Mouse (Mus musculus) adrenal gland, adult (tissue): ENCODE data around the gene Asb4.

Experiments
- DNase-seq, 2 experiments: peaks; one replicate each; pipeline ENCODE4 v3.0.0; 2022 to 2023; ENCODE audit warnings: low spot score in 1 of 2; ENCODE audit not compliant: inconsistent age in 2 of 2

The Asb4 gene

DNA sequence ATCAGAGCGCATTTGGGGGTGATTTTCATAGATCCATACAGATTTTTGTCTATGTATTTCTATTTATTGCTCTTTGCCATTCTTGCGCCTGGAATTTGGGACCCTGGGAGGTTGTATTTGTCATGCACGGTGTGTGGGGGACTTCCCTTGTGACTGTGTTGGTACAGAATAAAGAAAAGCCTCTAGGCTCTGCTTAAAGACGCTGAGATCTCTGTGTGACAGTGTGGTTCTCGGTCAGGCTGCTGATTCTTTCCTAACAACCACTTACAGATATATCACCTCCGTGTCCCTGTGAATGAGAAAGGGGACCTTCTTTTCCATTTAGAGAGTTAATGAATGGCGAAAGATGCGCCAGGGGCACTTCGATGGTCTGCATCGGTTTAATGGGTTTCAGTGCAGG, 7.8 kb downstream of the Asb4 start:
- no peak for DNase-seq

DNA sequence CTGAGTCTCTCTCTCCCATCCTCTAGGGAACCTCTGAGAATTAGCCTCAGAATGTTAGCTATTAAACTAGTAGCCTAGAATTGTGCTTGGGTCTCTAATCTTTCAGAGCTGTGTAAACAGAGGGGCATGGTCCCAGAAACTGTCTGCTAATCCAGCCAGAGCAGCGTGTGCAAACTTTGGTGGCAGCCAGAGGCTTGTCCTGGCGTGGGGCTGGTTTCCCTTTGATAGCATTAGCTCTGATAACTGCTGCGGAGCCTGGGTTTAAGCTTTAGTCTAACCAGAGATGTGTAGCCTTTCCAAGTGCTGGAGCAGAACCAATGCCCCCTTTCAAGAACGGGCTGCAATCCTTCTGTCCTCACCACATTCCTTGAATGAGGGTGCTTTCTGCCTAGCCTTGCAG, 11.8 kb downstream of the Asb4 start:
- DNase-seq, result no peak

DNA sequence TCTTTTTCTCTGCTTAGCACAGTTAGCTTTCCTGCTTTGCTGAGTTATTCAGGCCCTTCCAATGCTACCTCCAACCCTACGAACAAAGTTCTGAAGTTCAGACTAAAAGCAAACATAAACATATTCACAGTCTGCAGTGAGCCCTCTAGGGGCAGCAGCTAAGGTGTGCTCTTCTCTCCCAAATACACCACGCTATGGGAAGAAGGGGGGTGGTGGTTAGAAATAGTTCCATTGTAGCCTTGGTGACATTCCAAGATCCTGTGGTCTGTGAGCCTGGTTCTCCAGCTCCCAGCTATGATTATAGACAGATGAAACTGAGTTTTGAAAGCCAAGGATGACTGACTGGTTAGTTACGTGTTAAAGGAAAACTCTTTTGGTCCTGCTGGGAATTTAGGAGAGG, 13.6 kb downstream of the Asb4 start:
- no peak for DNase-seq

DNA sequence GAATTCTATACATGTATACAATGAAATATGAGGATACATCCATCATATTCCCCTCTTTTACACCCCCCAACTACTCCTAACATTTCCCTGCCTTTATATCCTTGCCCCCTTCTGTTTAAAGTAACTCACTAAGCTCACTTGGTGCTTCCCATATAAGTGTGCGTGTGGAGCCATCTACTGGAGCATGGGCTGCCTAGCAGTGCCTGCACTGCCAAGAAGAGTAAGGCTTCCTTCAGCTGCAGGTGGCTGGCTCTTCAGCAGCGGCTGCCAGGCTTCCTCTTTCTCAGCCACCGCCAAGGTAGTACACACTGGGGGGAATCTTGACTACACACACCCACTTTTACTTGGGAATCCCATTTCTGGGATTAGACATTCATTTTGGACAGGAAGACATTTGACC, 18.2 kb downstream of the Asb4 start:
- peak; percentile 43 to 79 for DNase-seq

DNA sequence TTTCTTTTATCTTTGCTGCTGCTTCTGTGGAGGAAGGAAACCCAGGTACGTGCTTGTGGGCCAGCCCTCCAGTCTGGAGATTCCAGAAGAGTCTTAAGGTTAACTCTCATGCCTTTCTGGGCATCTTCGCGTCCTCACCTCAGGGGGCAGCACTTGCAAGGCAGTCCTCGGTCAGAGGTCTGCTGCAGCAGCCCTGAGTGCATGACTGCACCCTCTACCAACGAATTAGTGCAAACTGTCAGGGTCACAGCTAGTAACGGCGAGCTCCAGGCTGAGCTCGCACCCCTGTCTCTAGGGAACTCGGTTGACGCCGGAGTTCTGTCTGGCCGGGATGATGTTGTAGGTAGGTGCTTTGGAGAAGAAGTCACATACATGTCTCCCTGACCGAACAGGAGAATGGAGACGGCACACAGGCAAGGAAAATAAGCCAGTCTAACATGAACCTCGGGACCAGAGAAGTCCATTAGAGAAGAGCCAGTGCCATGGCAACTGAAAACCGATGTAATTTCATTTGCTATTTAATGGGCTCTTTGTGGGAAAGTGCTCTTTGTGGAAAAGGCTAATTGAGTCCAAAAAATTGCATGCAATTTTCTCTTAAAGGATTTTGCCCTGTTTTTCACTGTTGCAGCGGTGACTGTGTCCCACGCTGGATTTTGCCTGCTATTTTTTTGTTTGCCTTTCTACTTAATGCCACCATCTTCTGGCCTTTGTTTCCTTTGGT, 20.1 kb downstream of the Asb4 start:
- DNase-seq, result no peak

DNA sequence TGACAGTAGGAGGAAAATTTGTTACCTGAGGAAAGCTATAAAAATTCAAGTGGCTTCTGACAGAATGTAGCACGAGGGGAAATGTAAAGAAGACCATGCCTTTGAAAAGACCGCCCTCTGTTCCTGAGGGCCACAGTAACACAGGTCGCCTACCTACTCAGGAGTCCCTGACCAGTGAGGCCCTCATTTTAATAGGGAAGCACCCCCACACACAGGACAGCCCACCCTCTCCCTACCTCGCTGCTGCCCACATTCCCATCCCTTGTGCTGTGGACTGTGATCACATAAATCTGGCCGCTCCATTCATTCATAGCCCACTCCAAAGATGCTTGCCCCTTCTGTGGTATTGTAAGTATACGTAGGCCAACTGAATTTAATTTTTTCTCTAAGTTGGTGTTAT, 20.8 kb downstream of the Asb4 start:
- DNase-seq, result no peak

DNA sequence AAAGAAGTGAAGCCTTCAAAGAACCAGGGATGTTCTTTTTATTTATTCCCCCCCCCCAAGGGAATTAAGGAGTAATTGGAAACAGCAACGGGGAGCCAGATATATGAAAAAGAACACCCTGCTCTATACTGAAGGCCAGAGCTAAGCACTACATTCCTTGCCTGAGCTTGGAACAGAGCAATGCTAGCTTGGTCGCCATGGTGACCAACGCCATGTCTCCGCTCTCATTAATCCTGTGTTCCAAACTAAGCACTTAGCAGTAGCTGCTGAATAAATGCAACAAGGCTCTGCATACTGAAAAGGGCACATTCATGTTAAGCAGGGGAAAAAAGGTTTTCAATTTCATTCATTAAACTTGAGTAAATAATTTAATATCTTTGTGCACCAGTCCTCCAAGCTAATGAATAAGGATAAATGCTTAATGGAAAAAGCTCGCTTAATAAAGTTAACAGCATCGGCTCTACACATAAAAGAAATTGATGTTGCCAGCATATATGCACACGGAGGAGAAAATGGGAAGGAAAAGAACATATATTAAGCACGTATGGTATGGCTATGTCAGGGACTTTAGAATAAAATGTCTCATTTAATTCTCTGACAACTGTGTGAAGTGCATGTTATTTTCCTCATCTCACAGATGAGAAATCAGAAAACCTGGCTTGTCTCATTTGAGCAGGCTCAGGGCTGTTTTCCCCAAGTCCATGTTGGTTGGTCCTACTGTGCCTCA, 25.4 kb downstream of the Asb4 start:
- no peak for DNase-seq

DNA sequence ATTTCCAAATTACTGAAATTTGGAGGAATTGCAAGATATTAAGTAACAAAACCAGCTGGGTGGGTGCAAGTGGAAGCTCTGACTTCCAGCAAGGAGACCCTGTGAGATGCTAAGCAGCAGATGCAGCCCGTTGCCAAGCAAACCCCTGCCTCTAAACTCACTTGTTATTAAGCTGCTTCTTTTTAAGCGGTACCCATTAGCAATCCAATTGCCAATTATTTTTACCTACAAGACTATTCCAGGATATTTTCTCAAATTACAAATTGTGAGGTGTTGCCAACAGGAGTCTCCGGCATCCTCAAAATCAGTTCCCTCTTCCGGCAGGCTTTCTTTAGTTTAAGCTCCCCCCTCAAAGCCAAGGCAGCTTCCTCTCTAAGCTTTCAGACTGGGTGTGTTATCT, 26.5 kb downstream of the Asb4 start:
- no peak for DNase-seq

DNA sequence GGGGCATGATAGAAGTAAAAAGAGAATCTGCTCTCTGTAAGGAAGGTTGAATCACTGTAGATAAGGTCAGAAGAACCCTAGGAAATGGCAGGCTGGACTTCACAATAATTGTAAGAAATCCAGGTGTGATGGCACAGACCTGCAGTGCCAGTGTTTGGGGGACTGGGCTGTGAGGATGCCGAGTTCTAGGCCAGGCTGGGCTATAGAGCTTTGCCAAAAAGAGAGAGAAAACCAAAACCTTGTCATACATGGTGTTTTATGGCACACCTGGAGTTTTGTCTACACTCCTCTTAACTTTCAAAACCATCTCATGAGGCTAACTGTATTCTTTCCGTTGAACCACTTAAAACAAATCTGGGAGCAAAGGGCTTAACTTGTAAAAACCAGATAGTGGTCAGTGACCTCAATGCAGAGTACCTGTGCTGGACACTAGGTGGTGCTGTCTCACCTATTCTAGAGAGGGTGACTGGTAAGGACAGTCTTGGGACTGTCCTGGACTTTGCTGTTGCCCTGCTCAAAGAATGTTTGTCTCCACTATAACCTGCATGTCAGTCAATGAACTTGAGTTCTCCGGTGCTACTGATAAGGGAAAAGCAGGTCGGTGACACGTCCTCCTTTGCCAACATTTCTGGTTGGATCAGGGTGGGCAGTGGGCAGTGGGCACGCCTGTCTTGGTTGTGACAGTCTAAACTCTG, 27.7 kb downstream of the Asb4 start:
- peak; percentile 74 to 93 for DNase-seq

DNA sequence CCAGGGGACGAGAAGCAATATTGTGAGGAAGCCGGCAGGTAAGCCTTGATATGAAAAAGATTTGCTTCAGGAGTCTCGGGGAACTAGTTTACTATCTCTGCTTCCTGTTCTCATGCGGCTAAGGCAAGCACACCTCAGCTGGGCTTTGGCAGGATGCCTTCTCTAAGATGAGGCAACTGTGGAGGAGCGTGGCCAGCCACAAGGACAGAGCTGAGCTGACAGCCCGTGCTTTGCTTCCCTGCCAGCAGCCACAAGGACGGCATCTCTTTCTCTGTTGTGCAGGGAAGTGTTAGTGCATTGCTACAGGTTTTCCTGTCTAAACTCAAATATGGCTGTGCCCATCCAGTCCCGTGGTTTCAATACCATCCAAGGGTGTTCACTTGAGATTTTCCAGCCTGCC, 30.1 kb downstream of the Asb4 start:
- peak; percentile 79 to 92 for DNase-seq

DNA sequence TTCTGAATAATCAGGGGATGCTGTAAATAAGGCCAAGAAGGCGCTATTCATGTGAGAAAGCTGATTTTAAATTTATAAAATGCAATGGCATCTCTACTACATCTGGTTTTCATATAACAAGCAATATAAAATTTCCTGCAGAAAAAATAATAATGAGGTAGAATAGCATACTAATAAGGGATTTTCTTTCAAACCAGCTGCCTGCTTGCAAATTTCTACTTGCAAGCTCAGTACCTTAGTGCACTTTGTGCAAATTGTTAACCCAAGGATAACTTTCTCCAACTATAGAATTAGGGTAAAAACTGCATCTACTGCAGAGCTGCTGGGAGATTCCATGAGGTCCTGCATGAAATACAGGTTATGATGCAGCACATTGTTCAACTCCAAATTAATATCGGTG, 38.3 kb downstream of the Asb4 start:
- DNase-seq, result no peak

DNA sequence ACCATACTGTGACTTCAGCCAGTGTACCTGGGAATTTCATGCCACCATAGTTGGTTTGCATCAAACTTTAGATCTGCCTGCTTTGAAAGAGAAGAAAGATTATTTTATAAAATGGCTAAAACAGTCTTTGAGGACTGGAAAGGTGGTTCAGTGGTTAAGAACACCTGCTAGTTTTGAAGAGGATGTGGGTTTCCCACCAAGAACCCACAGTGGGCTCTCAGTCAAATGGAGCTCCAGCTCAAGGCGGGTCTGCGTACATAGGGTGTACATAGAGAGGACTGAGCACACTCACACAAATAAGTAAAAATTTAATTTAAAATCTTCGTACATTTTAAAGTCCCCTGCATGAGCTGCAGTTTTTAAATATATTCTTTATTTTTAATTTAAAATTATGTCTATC, 39.2 kb downstream of the Asb4 start:
- DNase-seq, result no peak

DNA sequence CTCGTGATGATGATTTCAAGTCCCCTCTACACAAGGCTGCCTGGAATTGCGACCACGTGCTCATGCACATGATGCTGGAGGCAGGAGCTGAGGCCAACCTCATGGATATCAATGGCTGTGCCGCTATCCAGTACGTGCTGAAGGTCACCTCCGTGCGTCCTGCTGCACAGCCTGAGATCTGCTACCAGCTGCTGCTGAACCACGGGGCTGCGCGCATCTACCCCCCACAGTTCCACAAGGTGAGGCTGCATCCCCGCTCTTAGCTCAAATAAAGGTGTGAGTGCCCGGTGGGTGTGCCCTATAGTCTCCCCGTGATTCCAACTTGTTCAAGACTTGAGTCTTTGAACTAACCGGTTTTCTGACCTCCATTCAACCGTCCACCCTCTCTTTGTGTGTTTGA, 40.4 kb downstream of the Asb4 start:
- no peak for DNase-seq

DNA sequence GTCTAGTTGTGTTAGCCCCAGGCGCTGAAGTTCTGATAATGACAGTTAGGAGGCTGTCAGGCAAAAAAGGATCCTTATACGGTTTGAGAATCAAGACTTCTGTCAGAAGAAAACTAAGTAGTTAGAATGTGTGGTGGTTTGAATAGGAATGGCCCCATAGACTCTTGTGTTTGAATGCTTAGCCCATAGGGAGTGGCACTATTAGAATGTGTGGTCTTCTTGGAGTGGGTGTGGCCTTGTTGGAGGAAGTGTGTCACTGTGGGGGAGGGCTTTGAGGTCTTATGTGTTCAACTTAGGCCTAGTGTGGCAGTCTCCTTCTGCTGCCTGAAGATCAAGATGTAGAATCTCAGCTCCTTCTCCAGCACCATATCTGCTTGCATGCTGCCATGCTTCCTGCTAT, 43.8 kb downstream of the Asb4 start:
- no peak for DNase-seq

DNA sequence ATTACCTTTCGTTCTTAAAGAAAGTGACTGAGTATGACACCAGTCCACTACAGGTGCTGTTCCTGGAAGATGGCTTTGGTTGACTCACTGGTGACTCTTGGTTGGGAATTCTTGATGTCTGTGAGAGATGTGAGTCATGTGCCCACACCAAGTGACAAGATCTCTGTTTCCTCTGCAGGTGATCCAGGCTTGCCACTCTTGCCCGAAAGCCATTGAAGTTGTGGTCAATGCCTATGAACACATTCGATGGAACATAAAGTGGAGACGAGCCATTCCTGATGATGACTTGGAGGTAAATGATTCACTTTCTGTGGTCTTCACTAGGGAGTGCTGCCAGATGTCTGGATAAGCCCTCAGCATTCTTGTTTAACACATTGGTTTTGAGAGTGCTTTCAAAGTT, 46.4 kb downstream of the Asb4 start:
- DNase-seq, result no peak

DNA sequence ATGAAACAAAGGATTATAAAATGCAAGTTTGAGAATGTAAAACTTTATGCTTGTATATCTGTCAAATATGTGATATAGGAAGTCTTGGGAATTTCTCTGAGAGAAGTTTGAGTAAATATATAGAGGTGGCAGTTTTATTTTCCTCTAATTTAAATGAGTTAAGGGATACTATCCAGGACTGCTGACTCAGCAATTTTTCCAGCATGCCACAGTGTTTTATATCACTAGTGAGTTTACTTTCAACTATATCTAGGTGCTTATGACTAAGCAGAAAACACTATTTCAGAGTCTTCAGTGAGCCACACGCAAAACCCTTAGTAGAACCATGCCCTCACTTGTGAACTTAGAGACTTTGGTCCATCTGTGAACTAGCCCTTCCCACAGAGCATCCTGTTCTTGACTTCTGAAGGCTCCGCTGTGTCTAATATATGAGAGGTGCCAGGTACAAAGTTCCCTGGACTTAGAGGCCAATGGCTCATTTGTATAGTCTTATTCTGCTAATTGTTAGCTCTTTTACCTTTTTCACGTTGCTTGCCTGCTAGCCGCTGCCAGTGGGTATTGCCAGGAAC, 46.9 kb downstream of the Asb4 start:
- DNase-seq, result no peak

DNA sequence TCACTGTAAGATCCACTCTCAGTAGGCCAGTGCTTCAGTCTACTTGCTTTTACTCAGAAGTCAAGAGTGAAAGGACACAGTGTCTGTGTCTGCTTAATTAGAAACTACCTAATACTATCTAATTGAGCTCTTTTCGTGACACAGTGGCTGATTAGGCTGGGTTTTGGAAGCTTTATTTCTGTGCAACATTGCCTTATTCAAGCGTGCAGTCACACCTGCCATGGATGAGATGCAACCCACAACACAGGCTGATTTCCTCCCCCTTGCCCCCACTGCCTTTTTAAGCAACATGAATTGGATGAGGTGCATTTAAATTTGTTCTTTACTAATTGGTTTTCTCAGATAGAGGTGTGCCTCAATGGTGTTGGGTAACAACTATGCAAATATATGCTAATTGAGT, 50.7 kb downstream of the Asb4 start:
- DNase-seq, result no peak

DNA sequence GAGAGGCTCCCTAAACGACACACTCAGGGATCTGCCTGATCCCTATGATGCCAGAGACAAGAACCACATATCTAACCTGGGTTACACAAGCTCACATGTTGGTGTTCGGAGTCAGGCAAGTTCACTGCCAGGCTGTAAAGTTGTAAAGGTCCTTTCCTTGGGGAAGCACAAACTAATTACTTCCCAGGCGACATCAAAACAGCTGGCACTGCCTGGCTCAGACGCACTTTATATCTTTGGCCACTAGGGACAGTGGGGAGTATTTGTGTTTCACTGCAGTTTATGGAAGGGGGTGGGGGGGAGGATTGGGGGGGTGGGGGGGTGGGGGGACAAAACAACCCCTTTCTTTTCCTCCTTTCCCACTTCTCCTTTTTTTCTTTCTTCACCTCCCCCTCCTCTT, 54.6 kb downstream of the Asb4 start:
- peak in 1 of 2 experiments; percentile 45 for DNase-seq

DNA sequence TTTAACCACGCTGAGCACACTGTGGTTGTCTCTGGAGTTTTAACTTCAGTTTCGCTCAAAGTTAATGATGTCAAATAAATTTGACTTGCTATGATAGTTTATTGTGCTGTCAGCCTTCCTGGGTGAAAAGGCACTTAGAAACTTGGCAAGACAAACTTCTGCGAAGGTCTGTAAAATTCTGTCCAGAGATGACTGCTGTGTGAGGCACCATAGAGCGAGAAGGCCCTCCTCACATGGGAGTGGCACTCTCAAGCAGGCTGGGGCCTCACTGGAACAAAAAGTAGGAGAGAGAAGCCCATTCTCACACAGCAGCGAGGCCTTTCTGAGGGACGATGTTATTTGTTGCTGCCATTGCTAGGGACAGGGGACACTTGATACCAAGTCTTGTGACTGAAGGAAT, 58.0 kb downstream of the Asb4 start:
- DNase-seq, result no peak

DNA sequence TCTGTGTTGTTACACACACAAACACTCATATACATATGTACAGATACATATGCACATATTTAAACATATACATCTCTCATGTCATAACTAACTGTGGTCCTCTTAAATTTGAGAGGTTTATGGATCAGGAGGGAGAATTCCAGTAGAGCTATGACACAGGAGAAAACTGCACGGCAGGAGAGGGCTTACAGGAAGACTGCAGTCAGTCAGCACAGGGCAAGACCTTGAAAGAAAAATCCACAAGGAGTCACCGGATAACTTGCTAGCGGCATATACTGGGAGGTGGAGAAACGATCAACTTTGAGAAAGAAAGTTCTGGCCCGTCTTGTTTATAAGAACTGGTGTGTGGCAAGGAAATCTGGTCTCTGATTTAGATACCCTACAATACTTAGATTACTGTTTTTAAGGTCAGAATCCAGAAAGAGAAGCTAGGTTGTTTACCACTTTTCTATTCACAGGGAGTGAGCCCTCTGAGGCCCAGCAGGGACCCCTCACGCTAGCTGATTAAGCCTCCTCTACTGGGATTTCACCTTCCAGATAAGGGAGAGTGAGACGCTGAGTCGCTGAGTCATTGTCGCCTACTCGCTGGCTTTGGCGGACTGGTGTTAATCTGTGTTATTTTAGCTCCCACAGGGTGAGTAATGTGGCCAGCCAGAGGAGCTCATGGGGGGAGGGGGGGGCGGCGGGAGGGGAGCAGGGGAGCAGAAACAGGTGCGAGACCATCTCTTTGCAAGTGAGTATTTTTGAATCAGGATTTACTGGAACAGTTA, 59.3 kb downstream of the Asb4 start:
- peak; percentile 27 to 78 for DNase-seq
